Mouse (Mus musculus) CD4-positive, CD25-positive, alpha-beta regulatory T cell, adult 2 months (primary cell): ENCODE results near the gene Tgfb2.

Experiments
- DNase-seq: peaks from one replicate; pipeline ENCODE4 v3.0.0-alpha.2; 2012; ENCODE audit warnings: low read depth, low spot score

Tgfb2 gene

GRCm38 (mm10) chr1:186702391-186703255, 3.2 kb downstream of the Tgfb2 start:
- DNase-seq: no peak

GRCm38 (mm10) chr1:186701206-186701905, 4.4 kb downstream of the Tgfb2 start:
- no peak for DNase-seq

GRCm38 (mm10) chr1:186700496-186700895, 5.3 kb downstream of the Tgfb2 start:
- no peak for DNase-seq

- no peak for DNase-seq
Measured at GRCm38 (mm10) chr1:186698583-186699338, 7.0 kb downstream of the Tgfb2 start.

- DNase-seq: no peak
Measured at GRCm38 (mm10) chr1:186696231-186696630, 9.6 kb downstream of the Tgfb2 start.

- DNase-seq: no peak
Measured at GRCm38 (mm10) chr1:186695361-186695760, 10.4 kb downstream of the Tgfb2 start.

DNA sequence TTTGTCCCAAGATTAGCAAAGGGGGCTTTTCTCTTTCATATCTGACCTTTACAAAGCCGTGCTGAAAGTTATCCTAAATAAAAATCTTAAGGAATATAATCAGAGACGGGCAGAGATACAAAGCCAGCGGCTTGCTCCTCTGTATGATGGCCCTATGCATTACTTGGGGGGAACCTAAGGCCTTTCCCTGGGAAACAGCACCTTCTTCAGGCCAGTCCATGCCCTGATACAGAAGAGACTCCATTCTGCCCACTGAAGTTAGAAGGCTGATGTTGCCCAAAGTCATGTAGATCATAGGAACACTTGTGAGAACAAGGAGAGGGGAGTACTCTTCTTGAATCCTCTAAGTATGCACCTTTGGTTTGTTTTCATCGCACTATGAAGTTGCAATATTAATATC, 13.4 kb downstream of the Tgfb2 start:
- DNase-seq: no peak

DNA sequence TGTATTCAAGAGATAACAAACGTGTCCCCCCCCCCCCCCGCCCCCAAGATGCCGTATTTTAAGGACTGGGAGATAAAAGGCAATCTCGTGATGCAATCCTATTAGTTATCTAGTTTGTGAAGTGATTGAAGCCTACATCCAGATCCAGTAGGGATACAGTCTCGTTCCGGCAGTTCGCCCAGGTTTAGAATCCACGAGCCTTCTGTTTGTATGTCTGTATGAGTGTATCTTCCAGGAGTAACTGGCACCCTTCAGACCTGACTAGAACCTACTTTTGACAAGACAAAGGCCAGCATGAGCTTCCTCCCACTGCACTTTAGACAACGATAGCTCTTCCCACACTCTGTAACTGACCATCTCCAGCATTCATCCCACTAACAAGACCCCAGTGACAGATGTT, 14.1 kb downstream of the Tgfb2 start:
- no peak for DNase-seq

DNA sequence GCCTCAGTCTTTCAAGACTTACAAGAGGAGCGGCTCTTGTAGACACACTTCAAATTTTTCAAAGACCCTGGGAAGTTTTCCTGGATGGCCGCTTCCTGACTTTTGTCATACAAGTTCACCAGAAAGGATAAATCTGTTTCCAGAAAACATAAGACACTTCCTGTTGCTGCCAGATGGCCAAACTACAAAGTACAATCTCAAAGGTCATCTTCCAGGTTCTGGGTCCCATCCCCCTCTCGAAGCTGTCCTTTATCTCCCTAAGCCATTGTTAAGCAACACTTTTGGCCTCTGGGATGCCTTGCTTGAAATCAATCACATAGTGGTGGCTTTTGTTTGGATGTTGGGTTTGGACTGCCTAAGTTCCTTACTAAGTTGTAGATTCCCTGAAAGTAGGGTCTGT, 21.7 kb downstream of the Tgfb2 start:
- DNase-seq: no peak

GRCm38 (mm10) chr1:186682606-186683005, 23.2 kb downstream of the Tgfb2 start:
- DNase-seq: no peak

GRCm38 (mm10) chr1:186677614-186678013, 28.2 kb downstream of the Tgfb2 start:
- DNase-seq: no peak

- DNase-seq: no peak
Measured at GRCm38 (mm10) chr1:186676199-186676598, 29.6 kb downstream of the Tgfb2 start.

DNA sequence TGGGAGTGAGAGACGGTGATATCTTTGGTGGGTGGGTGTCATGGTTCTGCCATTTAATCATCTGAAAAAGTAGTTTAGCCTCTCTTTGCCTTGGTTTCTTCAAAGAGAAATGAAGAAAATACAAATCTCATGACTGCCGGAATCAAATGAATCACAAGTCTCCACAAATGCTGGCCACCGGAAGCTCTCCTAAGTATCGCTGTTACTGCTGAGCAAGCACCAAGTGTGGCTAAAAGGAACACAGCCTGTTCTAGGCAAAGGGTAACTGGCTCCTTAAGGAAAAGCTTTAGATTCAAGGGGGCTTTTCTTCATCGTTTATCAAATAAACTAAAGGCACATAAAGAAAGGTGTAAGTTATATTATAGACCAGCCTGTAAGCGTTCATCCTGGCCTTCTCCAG, 30.5 kb downstream of the Tgfb2 start:
- no peak for DNase-seq

GRCm38 (mm10) chr1:186674621-186675020, 31.2 kb downstream of the Tgfb2 start:
- no peak for DNase-seq

GRCm38 (mm10) chr1:186673166-186673565, 32.6 kb downstream of the Tgfb2 start:
- DNase-seq: no peak

- no peak for DNase-seq
Measured at GRCm38 (mm10) chr1:186663412-186663811, 42.4 kb downstream of the Tgfb2 start.

GRCm38 (mm10) chr1:186662996-186663395, 42.8 kb downstream of the Tgfb2 start:
- no peak for DNase-seq

GRCm38 (mm10) chr1:186661206-186661921, 44.4 kb downstream of the Tgfb2 start:
- no peak for DNase-seq

DNA sequence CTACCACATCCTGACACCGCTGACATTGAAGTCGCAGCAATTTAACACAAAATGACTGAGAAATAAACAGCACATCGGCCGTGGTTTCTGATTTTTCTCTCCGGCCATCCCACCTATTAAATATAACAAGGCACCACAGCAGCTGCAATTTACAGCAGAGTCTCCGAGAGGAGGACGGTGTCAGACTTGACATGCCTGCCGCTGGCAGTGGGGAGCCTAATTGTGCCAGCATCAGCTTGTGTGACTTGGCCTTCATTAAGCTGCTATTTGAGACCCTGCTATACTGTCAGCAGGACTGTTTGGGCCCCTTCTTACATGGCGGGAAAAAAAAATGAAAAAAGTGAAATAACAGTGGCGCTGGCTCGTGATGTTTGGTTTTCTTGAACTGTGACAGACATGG, 47.0 kb downstream of the Tgfb2 start:
- DNase-seq: no peak

- no peak for DNase-seq
Measured at GRCm38 (mm10) chr1:186657559-186658219, 48.1 kb downstream of the Tgfb2 start.

DNA sequence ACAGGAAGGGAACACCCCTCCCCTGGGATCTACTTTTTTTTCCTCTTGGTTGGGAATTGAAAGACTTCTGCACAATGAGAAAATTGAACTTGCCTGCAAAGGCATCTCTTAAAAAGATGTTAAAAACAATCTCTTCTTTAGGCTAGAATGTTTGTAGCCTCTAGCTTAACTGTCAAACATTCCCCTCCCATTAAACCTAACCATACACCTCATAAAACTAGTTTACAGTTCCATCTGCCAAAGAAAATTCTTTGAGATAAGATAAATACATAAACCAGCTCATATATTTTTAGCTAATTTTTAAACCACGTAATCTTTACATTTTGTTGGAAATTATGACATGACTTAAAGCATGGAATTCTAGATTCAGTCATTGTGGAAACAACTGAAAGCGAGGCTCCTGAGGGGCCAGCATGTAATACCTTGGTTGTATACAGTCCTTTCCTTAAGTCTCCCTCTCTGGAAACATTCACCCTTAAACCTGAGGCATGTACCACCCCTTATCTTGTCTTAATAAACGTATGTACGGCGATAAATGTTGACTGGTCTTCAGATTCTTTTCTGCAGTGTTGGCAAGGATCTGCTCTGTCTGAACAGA, 49.0 kb downstream of the Tgfb2 start:
- DNase-seq: no peak
